Mouse (Mus musculus): ENCODE results near the gene Samd8.

GRCm38 (mm10) chr14:21808208-21808922, 58.0 kb downstream of the Samd8 start:
- no peak for TF ChIP-seq CTCF (IDR thresholded peaks at IDR 0.05; ENCODE audit: extremely low read depth, insufficient read depth, insufficient read length, insufficient replicate concordance)
- no peak for TF ChIP-seq POLR2A (IDR thresholded peaks at IDR 0.05; ENCODE audit: low read depth, low read length)
